Mouse (Mus musculus) erythroblast, embryonic 14.5 days (primary cell): ENCODE measurements around the gene Nkap. TPM values are rescaled to one million over a fixed set of nuclear protein-coding genes. Genes with fewer than 3 reads are reported as not detected.
A peak's percentile ranks its signal among the peaks of the same experiment; 100 is the strongest.

Source experiments
- H3K27me3 ChIP-seq: 2 replicates; pipeline ENCODE4 v1.6.1; 2012; ENCODE audit warnings: inconsistent platforms; ENCODE audit not compliant: control insufficient read depth
- H3K36me3 ChIP-seq: 2 replicates; pipeline ENCODE4 v1.6.1; 2012; ENCODE audit warnings: mild to moderate bottlenecking, inconsistent platforms; ENCODE audit not compliant: control insufficient read depth
- H3K4me1 ChIP-seq: 2 replicates; pipeline ENCODE4 v1.6.1; 2012; ENCODE audit warnings: inconsistent platforms; ENCODE audit not compliant: control insufficient read depth
- H3K4me3 ChIP-seq: replicated peaks from 2 replicates; pipeline ENCODE3; 2012; ENCODE audit warnings: moderate library complexity, mild to moderate bottlenecking, inconsistent platforms
- H3K9me3 ChIP-seq: 2 replicates; pipeline ENCODE4 v1.6.1; 2012; ENCODE audit warnings: low read length, inconsistent platforms, mixed read lengths; ENCODE audit not compliant: control insufficient read depth
- GATA1 ChIP-seq: IDR thresholded peaks from 2 replicates; pipeline ENCODE4 v1.6.1; 2012; ENCODE audit warnings: low read length, inconsistent platforms, mixed read lengths
- TAL1 ChIP-seq: IDR thresholded peaks from 3 replicates; pipeline ENCODE4 v1.6.1; 2012; ENCODE audit warnings: low read length, inconsistent platforms, mixed read lengths
- polyA plus RNA-seq: library from polyadenylated mRNA; stranded (reverse); fragments of >175 nt; gene quantifications from 2 replicates; pipeline ENCODE4 v1.2.3, GENCODE M21; 2012

The Nkap gene
- polyA plus RNA-seq, 1 experiment = 0.55 TPM

- TF ChIP-seq TAL1 (no peak), GATA1 (no peak)
- H3K27me3 ChIP-seq = no peaks in the 10 kb centered on the region
- H3K9me3 ChIP-seq = no peaks in the 10 kb centered on the region
- H3K4me3 ChIP-seq = no peak overlapping the region
- H3K36me3 ChIP-seq = peaks cover 84% of the 10 kb centered on the region
- H3K4me1 ChIP-seq = no peaks in the 10 kb centered on the region
Observed at GRCm38 (mm10) chrX:37095106-37095768, 31.4 kb upstream of the Nkap start.

- TF ChIP-seq GATA1 (no peak), TAL1 (no peak)
- Histone ChIP-seq H3K36me3 (peaks cover 83% of the 10 kb centered on the region), H3K4me3 (no peak overlapping the region), H3K9me3 (no peaks in the 10 kb centered on the region), H3K27me3 (no peaks in the 10 kb centered on the region), H3K4me1 (no peaks in the 10 kb centered on the region)
Observed at GRCm38 (mm10) chrX:37098681-37099080, 27.9 kb upstream of the Nkap start.

GRCm38 (mm10) chrX:37103826-37104225 lies 22.8 kb upstream of the Nkap start:
- H3K4me1 ChIP-seq = peaks cover 8% of the 10 kb centered on the region
- no peak overlapping the region for H3K4me3 ChIP-seq
- no peak for TF ChIP-seq GATA1
- no peak for TF ChIP-seq TAL1
- peaks cover 79% of the 10 kb centered on the region for H3K36me3 ChIP-seq
- no peaks in the 10 kb centered on the region for H3K27me3 ChIP-seq
- H3K9me3 ChIP-seq = no peaks in the 10 kb centered on the region

- Histone ChIP-seq H3K36me3 (peaks cover 33% of the 10 kb centered on the region), H3K9me3 (no peaks in the 10 kb centered on the region; the same call in 1 of the 2 replicates), H3K4me3 (peak overlapping the region; percentile 75), H3K4me1 (peaks cover 15% of the 10 kb centered on the region), H3K27me3 (peaks cover 8% of the 10 kb centered on the region)
- TF ChIP-seq GATA1 (no peak), TAL1 (no peak)
Observed at GRCm38 (mm10) chrX:37109526-37110192, 16.9 kb upstream of the Nkap start.

- Histone ChIP-seq H3K9me3 (no peaks in the 10 kb centered on the region; the same call in 1 of the 2 replicates), H3K36me3 (peaks cover 30% of the 10 kb centered on the region), H3K4me3 (peak within 1 kb of the TSS; percentile 75), H3K27me3 (peaks cover 11% of the 10 kb centered on the region), H3K4me1 (peaks cover 15% of the 10 kb centered on the region)
- TF ChIP-seq GATA1 (peak; percentile 55; the same call in 1 of the 2 replicates), TAL1 (no peak)
Observed at GRCm38 (mm10) chrX:37110193-37110880, 16.3 kb upstream of the Nkap start, which contains the start of gene Upf3b. TSS of gene Upf3b (minus strand) at chrX:37110322.

- H3K4me1 ChIP-seq = peaks cover 15% of the 10 kb centered on the region
- H3K36me3 ChIP-seq = peaks cover 25% of the 10 kb centered on the region
- H3K27me3 ChIP-seq = peaks cover 16% of the 10 kb centered on the region
- H3K9me3 ChIP-seq = no peaks in the 10 kb centered on the region; the same call in 1 of the 2 replicates
- TF ChIP-seq GATA1 (no peak), TAL1 (no peak)
- H3K4me3 ChIP-seq = peak overlapping the region; percentile 75
Observed at GRCm38 (mm10) chrX:37110881-37111193, 15.8 kb upstream of the Nkap start.

- H3K4me1 ChIP-seq = no peaks in the 10 kb centered on the region
- peaks cover 39% of the 10 kb centered on the region for H3K27me3 ChIP-seq
- H3K4me3 ChIP-seq = no peak overlapping the region
- no peak for TF ChIP-seq TAL1
- no peak for TF ChIP-seq GATA1
- no peaks in the 10 kb centered on the region for H3K36me3 ChIP-seq
- H3K9me3 ChIP-seq = peaks cover 2% of the 10 kb centered on the region; the same call in 1 of the 2 replicates
Observed at GRCm38 (mm10) chrX:37117085-37117484, 9.5 kb upstream of the Nkap start.

GRCm38 (mm10) chrX:37119585-37119984 lies 7.0 kb upstream of the Nkap start:
- TF ChIP-seq GATA1 (no peak), TAL1 (no peak)
- Histone ChIP-seq H3K4me3 (no peak overlapping the region), H3K9me3 (peaks cover 2% of the 10 kb centered on the region; the same call in 1 of the 2 replicates), H3K4me1 (no peaks in the 10 kb centered on the region), H3K27me3 (peaks cover 31% of the 10 kb centered on the region), H3K36me3 (no peaks in the 10 kb centered on the region)

- Histone ChIP-seq H3K9me3 (peaks cover 2% of the 10 kb centered on the region; the same call in 1 of the 2 replicates), H3K4me1 (no peaks in the 10 kb centered on the region), H3K27me3 (peaks cover 29% of the 10 kb centered on the region), H3K36me3 (no peaks in the 10 kb centered on the region), H3K4me3 (no peak overlapping the region)
- TF ChIP-seq TAL1 (no peak), GATA1 (no peak)
Observed at GRCm38 (mm10) chrX:37120212-37120611, 6.4 kb upstream of the Nkap start.
